Mouse (Mus musculus) spleen, adult 2 months (tissue): ENCODE results near the gene Phc3.

Experiments used
- CTCF ChIP-seq: fragments of 200-500 bp; IDR thresholded peaks from 2 replicates; pipeline ENCODE4 v1.5.1; 2011; ENCODE audit warnings: mild to moderate bottlenecking, inconsistent platforms; ENCODE audit not compliant: insufficient read depth, insufficient read length, insufficient replicate concordance; ENCODE audit errors: extremely low read depth
- POLR2A ChIP-seq: fragments of 200-500 bp; IDR thresholded peaks from 2 replicates; pipeline ENCODE4 v1.6.1; 2011; ENCODE audit warnings: low read depth, low read length, inconsistent platforms

DNA sequence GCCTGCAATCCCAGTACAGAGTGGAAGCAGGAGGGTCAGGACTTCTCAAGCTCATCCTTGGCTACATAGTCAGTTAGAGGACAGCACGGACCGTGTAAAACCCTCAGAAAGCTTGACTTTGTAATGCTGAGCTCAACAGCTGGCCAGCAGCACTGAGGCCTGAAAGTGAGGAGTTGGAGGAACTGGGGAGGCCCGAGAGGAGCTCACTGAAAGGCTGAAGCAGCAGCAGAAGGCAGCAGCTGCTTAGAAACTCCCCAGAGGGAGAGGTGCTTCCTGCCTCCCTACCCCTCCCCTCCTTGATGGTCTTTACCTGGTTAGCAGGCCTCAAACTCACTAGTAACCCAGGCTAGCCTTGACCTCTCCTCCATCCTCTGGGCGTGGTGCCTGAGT lies 30.8 kb upstream of the Phc3 start:
- TF ChIP-seq POLR2A (no peak), CTCF (no peak)
